Mouse (Mus musculus): ENCODE data around the gene Arid1b.
A peak's percentile ranks its signal among the peaks of the same experiment; 100 is the strongest.

Arid1b gene

GRCm38 (mm10) chr17:5189551-5190351 is 195.6 kb downstream of the Arid1b start:
- peak; percentile 76 to 82 for DNase-seq (ENCODE audit: low spot score in 2 of 2)

- no peak for DNase-seq (ENCODE audit: low spot score in 2 of 2)
Observed at GRCm38 (mm10) chr17:5190367-5190766, 196.2 kb downstream of the Arid1b start.

- DNase-seq (ENCODE audit: low spot score in 2 of 2) = no peak
Observed at GRCm38 (mm10) chr17:5194157-5194916, 200.2 kb downstream of the Arid1b start.

- DNase-seq (ENCODE audit: low spot score in 2 of 2) = no peak
Observed at GRCm38 (mm10) chr17:5195397-5195796, 201.3 kb downstream of the Arid1b start.

- no peak for DNase-seq (ENCODE audit: low spot score in 2 of 2)
Observed at GRCm38 (mm10) chr17:5196005-5196404, 201.9 kb downstream of the Arid1b start.

GRCm38 (mm10) chr17:5196508-5196907 is 202.4 kb downstream of the Arid1b start:
- no peak for DNase-seq (ENCODE audit: low spot score in 2 of 2)

GRCm38 (mm10) chr17:5197083-5197482 is 203.0 kb downstream of the Arid1b start:
- no peak for DNase-seq (ENCODE audit: low spot score in 2 of 2)

GRCm38 (mm10) chr17:5197765-5198164 is 203.6 kb downstream of the Arid1b start:
- no peak for DNase-seq (ENCODE audit: low spot score in 2 of 2)

GRCm38 (mm10) chr17:5198252-5198651 is 204.1 kb downstream of the Arid1b start:
- no peak for DNase-seq (ENCODE audit: low spot score in 2 of 2)

GRCm38 (mm10) chr17:5198811-5199210 is 204.7 kb downstream of the Arid1b start:
- no peak for DNase-seq (ENCODE audit: low spot score in 2 of 2)

- DNase-seq (ENCODE audit: low spot score in 2 of 2) = no peak
Observed at GRCm38 (mm10) chr17:5200638-5201037, 206.5 kb downstream of the Arid1b start.

- DNase-seq (ENCODE audit: low spot score in 2 of 2) = no peak
Observed at GRCm38 (mm10) chr17:5201859-5202598, 207.9 kb downstream of the Arid1b start.

- DNase-seq (ENCODE audit: low spot score in 2 of 2) = no peak
Observed at GRCm38 (mm10) chr17:5202756-5203155, 208.6 kb downstream of the Arid1b start.

- DNase-seq (ENCODE audit: low spot score in 2 of 2) = no peak
Observed at GRCm38 (mm10) chr17:5203346-5204102, 209.4 kb downstream of the Arid1b start.

GRCm38 (mm10) chr17:5204103-5204665 is 210.1 kb downstream of the Arid1b start:
- no peak for DNase-seq (ENCODE audit: low spot score in 2 of 2)

- no peak for DNase-seq (ENCODE audit: low spot score in 2 of 2)
Observed at GRCm38 (mm10) chr17:5205163-5205581, 211.0 kb downstream of the Arid1b start.

- DNase-seq (ENCODE audit: low spot score in 2 of 2) = no peak
Observed at GRCm38 (mm10) chr17:5206731-5207130, 212.6 kb downstream of the Arid1b start.

GRCm38 (mm10) chr17:5207881-5208280 is 213.7 kb downstream of the Arid1b start:
- no peak for DNase-seq (ENCODE audit: low spot score in 2 of 2)

GRCm38 (mm10) chr17:5208362-5208761 is 214.2 kb downstream of the Arid1b start:
- no peak for DNase-seq (ENCODE audit: low spot score in 2 of 2)

GRCm38 (mm10) chr17:5209076-5209475 is 214.9 kb downstream of the Arid1b start:
- no peak for DNase-seq (ENCODE audit: low spot score in 2 of 2)

- DNase-seq (ENCODE audit: low spot score in 2 of 2) = no peak
Observed at GRCm38 (mm10) chr17:5210101-5210727, 216.1 kb downstream of the Arid1b start.

Data from frontal cortex, postnatal 25 days (tissue).